Mouse (Mus musculus): ENCODE results near the gene Prkar1b. TPM values are rescaled to one million over a fixed set of nuclear protein-coding genes. Genes with fewer than 3 reads are reported as not detected.

The Prkar1b gene
- polyA plus RNA-seq, 2 experiments from 2014 or later: 2.6 to 5.4 TPM

DNA sequence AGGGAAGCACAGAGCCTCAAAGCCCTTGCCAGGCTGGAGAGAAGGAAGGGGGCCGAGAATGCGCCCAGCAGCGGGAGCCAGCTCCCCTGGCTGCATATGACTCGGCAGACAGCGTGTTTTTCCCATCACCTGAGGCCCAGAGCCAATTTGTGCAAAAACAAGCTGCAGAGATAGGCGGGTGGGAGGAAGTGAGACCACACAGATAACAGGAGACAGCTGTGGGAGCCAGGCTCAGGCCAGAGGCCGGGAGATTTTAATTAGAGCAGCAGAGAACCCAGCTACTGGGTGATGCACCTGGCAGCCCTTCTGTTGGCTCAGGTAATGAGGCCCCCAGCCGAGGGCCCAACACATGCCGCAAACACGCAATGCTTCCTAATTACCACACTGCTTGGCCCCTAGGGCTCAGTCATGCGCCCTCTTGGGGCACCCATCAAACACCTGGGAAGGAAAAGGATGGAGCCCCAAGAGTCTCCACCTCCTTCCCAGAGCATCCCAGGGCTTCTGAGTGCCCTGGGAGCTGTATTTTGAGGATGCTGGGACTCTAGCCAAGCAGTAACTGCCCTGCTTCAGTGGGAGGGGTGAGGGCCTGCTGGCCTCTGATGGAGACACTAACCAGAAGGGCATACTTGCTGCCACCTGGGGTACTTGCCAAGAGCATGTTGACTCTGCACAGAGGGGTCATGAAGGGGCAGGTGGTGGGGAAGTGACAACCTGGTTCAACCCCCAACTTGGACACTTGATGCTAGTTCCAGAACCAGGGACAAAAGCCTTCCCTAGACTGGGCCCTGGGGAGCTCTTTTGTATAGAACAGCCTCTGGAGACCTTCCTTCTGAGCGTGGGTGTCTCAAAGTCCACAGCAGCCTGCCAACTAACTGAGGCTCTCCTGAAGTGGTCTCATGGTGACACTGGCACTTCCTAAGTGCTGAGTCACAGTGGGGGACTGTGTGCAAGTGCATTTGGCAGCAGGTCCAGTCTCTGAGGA lies 50.5 kb downstream of the Prkar1b start:
- ATAC-seq: no peak

DNA sequence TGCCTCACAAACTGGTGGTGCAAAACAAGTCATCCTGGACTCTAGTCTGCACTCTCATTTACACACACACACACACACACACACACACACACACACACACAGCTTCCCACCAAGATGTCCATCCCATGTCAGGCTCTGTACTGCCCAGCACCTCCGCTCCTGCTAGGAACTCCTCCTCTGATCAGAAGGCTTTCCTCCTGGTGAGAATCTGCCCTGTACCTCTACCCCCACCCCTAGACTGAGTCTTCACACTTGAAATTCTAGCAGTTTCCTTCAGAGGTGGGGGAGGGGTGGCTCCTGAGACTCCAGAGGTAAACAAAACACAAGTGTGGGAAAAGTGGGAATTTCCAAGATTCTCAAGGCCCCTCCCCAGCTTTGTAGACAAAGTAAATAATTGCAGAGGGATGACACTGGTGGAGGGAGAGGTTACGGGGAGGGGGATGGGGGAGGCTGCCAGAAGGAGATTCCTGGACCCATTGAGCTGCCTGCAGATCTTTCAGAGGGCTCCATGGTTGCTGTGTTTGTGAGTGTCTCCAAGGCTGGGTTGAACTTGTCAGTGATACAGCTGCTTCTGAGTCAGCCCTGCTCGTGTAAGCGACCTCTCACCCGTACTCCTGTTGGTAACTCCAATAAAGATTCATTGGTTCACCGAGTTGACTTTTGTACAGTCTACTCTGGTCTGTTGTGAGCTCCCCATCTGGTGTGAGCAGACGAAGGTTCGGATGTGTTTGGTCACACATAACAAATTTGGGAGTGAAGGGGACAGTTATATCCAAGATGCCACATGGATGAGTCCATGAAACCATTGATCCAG lies 54.3 kb downstream of the Prkar1b start:
- no peak for ATAC-seq

DNA sequence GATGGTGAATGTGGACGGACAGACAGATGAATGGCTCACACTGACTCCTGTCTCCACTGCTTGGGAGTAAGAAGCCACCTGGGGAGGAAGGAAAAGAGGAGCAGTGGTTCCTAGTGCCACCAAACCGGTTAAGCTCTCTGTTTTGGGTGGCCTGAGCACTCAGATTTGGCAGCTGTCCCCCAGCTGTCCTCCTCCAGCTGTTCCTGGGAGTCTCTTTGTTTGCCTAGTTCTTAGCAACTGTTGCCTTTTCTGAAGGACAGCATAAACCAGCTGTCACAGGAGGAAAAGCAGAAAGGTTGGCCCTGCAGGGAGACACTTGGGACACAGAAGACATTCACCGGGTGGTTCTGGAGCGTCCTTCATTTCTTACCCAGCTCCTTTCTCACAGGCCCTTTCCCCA lies 56.3 kb downstream of the Prkar1b start:
- ATAC-seq: no peak

DNA sequence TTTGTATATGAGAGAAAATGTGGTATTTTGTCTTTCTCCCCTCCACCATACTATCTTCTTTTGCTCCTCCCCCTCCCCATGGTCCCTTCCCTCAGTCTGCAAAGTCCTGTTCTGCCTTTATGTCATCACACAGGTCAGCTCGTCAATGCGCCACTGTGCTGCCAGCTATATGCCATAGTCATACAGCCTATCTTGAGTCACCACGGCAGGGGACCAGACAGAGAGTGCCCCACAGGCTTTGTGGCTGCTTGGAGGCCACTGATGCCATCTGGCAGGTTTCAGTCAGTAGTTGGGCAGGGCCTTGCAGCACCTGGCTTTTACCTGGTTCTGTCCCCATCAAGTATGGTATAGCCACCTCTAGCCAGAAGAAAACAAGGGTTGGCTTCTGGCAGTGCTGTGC lies 58.1 kb downstream of the Prkar1b start:
- ATAC-seq: no peak

DNA sequence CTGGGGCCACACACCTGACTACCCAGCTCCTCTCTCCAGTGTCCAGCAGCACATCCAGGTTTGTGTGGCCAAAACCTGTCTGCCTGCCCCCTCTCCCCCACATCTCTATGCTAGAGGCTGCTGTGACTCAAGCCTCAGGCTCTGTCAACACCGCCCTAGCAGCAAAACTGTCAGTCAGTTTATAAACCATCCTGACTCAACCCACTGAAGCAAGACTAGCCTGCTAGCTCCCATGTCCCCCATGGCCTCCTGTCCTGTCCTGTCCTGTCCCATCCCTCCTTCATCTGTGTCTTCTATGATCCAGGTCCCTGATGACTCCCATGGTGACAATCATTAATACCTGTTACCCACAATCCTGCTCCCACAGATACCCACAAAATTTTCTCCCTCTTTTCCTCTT lies 59.6 kb downstream of the Prkar1b start:
- ATAC-seq: no peak

DNA sequence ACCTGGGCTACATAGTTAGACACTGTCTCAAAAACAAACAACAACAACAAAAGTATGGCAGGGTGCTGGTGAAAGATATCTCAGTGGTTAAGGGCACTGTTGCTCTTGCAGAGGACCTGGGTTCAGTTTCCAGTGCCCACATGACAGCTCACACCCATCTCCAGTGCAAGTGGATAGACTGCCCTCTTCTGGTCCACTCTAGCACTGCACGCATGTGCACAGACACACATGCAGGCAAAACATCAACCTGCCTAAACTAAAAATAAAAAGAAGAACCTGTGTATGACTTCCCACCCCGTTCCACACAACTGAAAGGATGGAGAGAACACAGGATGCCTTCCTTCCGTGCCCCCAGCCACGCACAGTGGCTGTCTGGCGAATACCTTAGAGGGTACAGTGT lies 61.6 kb downstream of the Prkar1b start:
- no peak for ATAC-seq

DNA sequence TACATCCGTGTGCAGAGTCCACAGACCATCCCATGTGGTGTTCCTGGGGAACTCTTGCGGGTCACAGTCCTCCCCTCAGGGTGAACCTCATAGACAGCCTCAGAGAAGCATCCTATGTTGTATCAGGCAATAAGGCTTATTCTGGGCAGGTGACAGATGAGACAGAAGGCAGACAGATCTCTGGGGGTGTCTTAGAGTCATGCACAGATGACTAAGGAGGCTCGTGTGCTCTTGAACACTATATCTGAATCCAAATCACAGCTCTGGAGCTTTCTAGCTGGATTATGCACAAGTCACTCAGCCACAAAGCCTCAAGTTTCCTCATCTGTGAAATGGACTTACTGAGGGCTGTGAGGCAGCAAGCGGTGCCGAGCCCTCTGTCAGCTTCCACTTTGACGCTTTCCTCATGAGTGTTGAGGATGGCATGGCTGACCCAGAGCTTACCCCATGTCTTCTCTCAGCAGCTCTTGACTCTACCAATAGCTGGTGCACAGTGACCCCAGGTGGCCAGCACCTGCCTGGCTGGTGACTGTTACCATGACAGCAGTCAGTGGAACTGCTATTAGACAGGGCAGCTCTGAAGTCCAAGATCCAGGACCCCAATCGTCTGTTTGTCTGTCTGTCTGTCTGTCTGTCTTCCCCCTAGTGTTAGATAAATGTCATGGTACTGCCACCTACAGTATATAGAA lies 64.8 kb downstream of the Prkar1b start:
- ATAC-seq: no peak

DNA sequence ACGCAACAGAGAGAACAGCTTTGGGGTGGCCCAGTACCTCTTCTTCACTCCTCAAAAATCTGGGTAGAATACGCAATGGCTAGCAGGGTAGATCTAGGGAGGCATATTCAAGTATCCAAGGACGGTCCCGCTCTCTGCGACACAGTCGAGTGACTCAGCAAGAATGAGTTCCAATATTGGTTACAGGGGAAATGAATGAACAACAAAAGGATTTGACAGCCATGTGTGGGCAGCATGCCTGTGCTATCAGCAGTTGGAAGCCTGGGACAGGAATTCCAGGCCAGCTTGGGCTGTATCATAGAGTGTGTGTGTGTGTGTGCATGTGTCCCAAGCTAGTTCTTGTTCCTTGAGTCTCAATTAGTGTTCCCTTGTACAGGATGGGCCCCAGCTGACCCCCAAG lies 65.5 kb downstream of the Prkar1b start:
- ATAC-seq: no peak

DNA sequence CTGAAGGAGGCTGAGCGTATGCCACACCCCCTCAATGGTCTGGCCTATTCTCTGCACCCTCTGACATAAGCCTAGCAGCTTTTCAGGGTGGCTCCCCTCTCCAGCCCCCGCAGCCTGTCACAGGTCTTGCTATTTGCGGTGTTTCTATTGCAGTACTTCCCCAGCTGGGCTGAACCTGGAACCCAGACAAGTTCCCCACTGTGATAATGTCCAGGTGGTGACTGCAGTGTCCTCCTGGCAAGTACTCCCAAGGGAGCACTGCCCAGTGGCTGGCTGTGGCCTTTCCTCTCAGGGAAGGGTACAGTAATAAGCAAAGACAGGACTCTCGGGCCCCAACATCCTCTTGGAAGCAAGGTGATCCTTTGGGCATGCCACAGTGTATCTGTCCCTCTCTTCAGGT lies 66.0 kb downstream of the Prkar1b start:
- ATAC-seq: no peak

DNA sequence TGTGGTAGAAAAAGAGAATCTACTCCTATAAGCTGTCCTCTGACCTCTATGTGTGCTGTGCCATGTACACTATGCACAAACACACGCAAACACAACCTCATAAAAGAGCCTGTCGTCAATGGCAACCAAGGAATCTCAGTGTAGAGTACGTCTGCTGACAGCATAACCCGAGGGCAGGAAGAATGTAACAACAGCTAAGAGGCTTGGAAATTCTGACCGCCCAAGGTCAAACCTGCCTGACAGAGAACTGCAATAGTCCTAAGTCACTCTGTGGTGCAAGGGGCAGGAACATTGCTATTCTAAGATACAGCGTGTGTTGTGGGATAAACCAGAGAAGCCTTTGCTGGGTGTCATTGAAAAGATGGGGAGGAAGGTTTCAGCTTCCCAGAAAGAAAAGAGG lies 68.4 kb downstream of the Prkar1b start:
- ATAC-seq: no peak

DNA sequence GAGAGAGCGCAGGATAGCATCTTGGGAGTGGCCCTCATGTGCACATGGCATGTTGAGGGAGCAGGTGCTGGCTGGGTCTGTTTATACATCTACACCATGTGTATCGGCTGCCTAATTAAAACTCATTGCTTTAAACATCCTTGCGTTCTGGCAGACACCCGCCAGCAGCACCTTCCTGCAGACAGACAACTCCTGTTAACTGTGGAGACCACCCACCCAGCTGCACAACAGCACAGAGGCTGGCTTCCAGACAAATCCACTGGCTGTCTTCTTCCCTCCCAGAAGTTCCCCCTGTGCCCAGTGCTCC lies 71.7 kb downstream of the Prkar1b start:
- no peak for ATAC-seq

DNA sequence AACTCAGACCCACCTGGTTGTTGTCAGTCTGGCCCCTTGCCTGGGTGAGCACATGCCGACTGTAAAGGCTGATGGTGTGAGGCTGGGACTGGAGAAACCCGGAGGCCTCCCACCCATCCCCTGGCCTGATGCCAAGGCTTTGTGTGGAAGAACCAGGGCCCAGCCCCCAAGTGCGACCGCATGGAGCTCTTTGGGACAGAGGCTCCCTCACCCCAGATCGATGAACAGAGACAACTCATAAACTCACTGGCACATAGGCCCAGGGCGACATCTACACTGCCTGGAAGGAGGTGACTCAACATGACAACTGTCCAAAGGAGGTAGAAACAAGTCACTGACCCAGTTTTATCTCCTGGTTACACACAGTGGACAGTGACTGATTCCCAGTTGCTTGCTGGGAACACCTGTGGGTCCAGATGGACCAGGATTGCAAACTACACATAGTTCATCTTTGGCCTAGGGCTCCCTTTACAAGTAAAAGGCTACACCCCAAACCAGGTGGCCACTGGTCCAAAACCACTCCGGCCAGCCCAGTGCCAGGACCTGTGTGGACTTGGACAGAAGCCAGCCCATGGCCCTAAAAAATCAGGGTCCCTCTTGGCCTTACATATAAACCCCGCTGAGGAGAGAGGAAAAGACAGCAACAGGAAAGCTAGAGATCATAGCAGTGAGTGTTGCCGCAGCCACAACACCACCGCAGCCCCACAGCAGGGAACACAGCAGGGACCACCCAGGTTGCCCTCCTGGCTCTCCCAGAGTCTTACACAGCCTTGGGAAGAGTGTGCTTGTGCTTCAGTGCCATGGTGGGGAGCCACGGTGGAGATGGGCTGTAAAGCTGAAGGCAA lies 72.3 kb downstream of the Prkar1b start:
- no peak for ATAC-seq

DNA sequence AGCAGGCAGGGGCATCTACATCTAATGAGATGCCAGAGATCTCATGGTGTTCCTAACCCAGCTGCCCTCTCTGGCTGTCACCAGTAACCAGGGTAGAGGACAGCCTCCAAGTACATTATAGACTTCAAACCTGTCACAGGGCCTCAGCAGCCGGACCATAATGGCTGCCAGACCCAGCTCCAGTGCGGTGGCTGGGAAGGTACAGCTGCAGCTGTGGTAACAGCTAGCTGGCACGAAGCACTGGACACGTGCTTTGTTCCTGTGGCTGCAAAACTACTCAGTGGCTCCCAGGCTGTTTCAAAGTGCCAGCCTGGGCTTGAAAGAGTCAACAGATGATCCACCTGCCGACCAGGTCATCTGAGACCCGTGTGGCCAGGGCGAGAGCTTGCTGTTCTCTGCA lies 73.4 kb downstream of the Prkar1b start:
- ATAC-seq: no peak

DNA sequence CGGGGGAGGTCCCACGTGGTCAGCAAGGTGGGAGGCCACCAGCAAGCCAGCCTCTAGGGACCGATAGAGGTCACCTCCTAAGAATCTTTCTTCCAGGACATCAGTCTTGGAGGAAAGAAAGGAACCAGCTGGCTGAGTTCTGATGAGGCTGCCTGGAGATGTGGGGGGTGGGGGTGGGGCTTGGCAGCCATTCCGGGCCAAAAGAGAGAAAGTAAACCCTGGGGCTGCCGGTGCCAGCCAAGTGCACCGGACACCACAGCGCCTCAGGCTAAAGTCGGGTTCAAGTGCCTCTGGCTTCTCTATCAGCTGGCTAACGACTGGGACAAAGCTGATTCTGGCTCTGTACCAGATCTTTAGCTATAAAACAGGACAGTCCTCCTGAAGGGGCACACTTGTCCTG lies 74.0 kb downstream of the Prkar1b start:
- no peak for ATAC-seq

DNA sequence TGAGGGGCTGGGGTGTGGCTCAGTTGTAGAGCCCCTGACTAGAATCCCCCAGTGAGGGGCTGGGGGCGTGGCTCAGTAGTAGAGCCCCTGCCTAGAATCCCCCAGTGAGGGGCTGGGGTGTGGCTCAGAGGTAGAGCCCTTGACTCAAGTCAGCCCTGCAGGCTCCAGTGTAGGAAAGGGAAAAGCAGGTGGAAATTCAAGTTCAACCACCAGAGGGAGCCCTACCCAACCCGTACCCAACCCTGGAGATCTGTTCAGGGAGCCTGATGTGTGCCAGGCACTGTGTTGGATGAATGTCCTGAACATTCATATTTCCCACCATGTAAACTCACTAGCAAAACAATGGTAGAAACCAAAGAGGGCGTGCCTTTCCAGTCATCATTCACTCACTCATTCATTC lies 74.7 kb downstream of the Prkar1b start:
- no peak for ATAC-seq

DNA sequence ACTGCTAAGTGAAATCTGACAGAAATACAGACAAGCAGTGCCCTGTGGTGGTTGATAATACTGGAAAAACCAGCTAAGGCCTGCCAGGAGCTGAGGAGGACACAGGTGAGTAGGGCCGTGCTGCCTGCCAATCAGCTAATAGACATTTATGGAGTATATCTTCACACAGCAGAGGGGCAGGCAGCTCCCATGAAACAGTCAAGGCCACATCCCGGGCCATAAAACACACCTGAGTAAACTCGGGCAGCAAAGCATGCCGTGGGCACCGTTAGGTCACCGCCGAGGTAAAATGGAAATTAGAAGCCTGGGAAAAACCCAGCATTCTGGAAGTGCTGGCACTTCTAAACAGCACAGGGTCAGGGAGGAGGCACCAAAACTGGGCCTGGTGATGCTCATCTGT lies 75.8 kb downstream of the Prkar1b start:
- no peak for ATAC-seq

DNA sequence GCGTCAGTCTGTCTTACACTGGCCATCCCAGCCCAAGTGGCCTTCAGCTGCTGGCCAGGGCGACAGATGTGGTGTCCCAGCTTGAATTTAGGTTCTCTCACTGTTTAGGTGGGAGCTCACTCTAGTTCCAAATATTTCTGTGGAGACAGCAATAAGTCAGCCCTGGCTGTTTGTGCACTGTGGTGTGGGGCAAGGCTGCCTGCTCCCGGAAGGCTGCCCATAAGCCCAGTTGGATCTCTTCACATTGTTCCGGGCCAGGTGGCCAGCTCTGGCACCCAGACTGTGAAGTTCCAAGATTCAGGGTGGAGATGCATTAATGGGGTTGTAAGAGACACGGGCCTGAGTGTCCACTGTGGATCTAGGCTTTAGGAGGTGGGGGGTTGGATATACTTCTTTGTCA lies 76.9 kb downstream of the Prkar1b start:
- ATAC-seq: no peak

DNA sequence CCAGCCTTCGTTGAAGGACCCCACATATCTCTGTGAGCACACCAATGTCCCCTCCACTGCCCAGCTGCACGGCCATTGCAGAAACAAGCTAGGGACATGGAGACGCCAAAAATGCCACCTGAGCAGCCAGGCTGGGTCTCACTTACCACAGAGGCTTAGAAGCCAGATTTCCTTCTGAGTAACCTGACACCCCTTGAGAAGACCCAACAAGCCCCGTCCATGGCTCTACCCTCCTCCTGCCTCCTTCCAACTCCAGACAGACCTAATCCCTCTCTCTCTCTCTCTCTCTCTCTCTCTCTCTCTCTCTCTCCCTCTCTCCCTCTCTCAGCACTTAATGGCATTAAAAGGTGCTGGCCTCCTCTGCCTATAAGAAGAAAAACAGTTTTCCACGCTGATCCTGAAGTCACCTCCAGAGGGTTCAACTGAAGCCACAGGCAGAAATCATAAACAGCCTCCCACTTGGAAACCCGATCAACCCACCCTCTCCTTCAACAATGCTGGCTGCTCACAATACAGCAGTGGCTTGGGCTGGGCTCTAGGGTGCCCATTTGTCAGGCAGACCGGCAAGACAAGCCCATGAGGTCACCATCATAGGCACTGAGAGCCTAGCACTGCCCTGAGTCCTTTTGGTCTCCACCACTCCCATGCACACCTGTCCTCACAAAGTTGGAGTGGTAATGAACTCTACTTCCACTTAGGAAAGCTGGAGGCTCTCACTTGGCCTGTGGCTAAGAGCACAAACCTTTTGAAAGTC lies 82.8 kb downstream of the Prkar1b start:
- no peak for ATAC-seq

DNA sequence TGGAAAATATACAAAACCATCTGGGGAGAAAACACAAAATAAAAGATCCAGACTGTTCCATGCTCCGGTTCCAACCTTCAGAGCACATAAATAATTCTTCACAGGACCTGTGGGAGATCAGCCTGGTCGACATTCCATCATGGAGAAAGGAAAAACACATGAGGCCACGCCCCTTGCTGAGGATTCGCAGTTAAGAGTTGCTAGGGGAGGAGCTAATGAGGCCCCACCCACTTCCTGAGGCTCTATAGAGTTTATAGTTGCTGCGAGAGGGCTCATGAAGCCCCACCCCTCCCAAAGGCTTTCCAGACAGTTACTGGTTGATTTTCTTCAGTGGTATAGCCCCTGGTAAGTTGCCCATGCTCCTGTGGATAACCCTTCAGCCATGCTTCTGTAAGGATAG lies 85.2 kb downstream of the Prkar1b start:
- no peak for ATAC-seq

DNA sequence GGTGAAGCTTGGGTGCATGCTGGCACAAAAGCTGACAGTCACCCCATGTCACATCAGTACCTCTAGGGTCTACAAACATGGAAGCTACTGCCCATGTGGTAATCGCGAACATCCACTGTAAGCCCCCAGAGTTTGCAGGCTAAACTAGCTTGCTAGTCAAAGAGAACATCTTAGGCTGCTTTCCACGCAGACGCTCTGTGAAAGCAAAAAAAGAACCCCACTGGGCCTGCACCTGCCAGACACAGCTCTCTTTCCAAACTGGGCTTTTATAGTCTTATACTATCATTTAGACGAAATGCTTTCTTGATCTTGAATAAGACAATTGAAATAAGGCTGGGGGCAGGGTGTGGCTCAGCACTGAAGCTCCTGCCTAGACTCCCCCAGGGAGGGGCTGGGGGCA lies 88.1 kb downstream of the Prkar1b start:
- no peak for ATAC-seq

DNA sequence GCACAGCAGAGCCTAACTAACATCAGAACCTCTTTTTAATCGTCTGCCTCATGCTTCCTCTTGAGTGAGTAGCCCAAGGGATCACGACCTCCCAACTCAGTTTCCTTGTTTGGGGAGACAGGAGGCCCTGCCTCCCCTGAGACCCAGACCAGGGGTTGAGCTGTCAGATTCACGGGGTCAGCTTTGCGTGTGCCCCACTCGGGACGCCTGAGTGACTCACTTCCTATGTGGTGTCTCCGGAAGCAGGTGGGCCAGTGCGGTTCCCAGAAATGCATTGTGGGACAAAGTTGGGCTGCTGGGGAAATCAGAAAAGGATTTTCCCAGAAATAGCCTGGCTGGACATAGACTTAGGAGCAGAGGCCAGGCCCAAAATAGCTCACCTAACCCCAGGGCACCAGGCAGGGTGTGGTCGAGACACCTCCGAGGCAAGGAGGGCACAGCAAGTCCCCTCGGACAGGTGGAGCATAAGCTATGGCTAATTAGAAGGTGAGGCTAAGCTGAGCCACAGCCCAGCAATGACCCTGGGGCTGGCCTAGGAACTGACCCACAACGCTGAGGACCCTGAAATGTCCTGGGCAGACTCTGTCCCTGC lies 89.2 kb downstream of the Prkar1b start:
- ATAC-seq: no peak

Data from activated CD4-positive, CD25-positive, alpha-beta regulatory T cell, adult 4 months (primary cell).